Mouse (Mus musculus) hindbrain, embryonic 11.5 days (tissue): ENCODE results near the gene Bloc1s3. TPM values are rescaled to one million over a fixed set of nuclear protein-coding genes. Genes with fewer than 3 reads are reported as not detected.
A peak's percentile ranks its signal among the peaks of the same experiment; 100 is the strongest.

ENCODE experiments used
- ATAC-seq: fragments of 200-750 bp; cut with Nextera tagmentation; 2 replicates; pipeline ENCODE4 v1.8.0; 2017; ENCODE audit warnings: mild to moderate bottlenecking, moderate TSS enrichment, moderate library complexity; ENCODE audit not compliant: low FRiP score
- DNase-seq: peaks from one replicate; pipeline ENCODE4 v3.0.0-alpha.2; 2015; ENCODE audit warnings: low spot score
- H3K27ac ChIP-seq: fragments of 300-500 bp; sonication (generic); 2 replicates; pipeline ENCODE4 v1.5.1; 2014; ENCODE audit warnings: mild to moderate bottlenecking, low read depth, low read length
- H3K27me3 ChIP-seq: fragments of 300-500 bp; sonication (generic); 2 replicates; pipeline ENCODE4 v1.6.1; 2014; ENCODE audit warnings: mild to moderate bottlenecking, low read length, moderate library complexity, mixed read lengths; ENCODE audit not compliant: control insufficient read depth, insufficient read depth
- H3K36me3 ChIP-seq: fragments of 300-500 bp; sonication (generic); 2 replicates; pipeline ENCODE4 v1.6.1; 2014; ENCODE audit warnings: mild to moderate bottlenecking, low read length, moderate library complexity, mixed read lengths; ENCODE audit not compliant: control insufficient read depth, insufficient read depth
- H3K4me1 ChIP-seq: fragments of 300-500 bp; sonication (generic); replicated peaks from 2 replicates; pipeline ENCODE4 v1.6.1; 2014; ENCODE audit warnings: low read length, mixed read lengths; ENCODE audit not compliant: control insufficient read depth, insufficient read depth
- H3K4me2 ChIP-seq: fragments of 300-500 bp; sonication (generic); replicated peaks from 2 replicates; pipeline ENCODE4 v1.6.1; 2014; ENCODE audit warnings: mild to moderate bottlenecking, low read depth, low read length
- H3K4me3 ChIP-seq: fragments of 300-500 bp; sonication (generic); 2 replicates; pipeline ENCODE4 v1.5.1; 2014; ENCODE audit warnings: low read depth, low read length
- H3K9ac ChIP-seq: fragments of 300-500 bp; sonication (generic); 2 replicates; pipeline ENCODE4 v1.6.1; 2014; ENCODE audit warnings: low read depth, low read length
- H3K9me3 ChIP-seq: fragments of 300-500 bp; sonication (generic); 2 replicates; pipeline ENCODE4 v1.6.1; 2016; ENCODE audit warnings: low read length; ENCODE audit not compliant: control insufficient read depth
- WGBS: fragments of 180-500 bp; shearing (Covaris S2); extraction: QIAGEN DNeasy Blood & Tissue Kit; methylation state at CpG from one replicate; pipeline ENCODE4 v1.1.7; 2014; 5-methylcytosine and 5-hydroxymethylcytosine counted together
- polyA plus RNA-seq: library from polyadenylated mRNA; unstranded; fragments of >200 nt; fragmentation: Nextera tagmentation; extraction: Ambion mirVana; gene quantifications from 2 replicates; pipeline ENCODE4 v1.2.1, GENCODE M21; 2014

Bloc1s3 gene
- polyA plus RNA-seq, 1 experiment from 2014 or later = 2.4 TPM

DNA sequence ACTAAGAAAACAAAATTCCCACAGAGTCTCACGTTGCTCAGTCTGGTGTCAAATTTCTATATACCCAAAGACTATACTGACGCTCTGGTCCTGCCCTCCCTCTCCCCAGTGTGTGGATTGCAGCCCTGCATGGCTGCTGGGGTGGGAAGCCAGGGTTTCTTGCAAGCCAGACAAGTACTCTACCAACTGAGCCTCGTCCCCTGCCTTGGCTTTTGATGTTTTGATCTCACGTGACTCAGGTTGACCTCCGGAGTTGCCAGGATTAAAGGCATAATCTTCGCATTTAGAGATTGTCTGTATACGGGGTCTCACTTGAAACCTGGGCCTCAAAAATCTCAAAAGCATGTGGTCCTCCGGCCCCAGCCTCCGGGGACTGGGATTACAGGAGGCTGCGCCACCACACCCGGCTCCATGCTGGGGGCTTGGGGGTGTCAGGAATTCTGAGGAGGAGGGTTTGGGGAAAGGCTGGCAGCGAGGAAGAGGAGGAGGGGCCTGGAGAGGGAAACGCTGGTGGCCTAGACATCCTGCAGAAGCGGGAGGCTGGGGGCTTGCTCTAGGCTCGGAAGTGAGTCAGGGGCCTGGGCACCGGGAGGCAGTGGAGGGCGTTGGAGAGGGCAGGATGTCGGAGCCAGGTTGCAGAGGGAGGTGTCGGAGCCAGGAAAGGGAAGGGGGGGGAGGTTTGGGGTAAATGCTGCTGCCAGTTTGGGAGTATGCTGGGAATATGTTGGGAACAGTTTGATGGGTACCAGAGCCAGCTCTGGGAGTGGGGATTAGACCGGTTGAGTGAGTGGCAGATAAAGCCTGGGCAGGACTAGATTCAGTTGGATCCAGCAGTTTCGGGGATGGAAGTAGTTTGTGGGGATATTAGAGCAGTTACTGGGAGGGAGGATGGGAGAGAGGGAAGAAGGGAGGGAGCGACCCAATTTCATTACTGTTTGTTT, 43.5 kb downstream of the Bloc1s3 start:
- 11% methylated on average over 21 of the region's 22 CpGs for whole genome bisulfite sequencing
- Histone ChIP-seq H3K9ac (no peak overlapping the region), H3K27ac (no peak overlapping the region), H3K4me1 (no peaks in the 10 kb centered on the region), H3K4me2 (no peak overlapping the region), H3K9me3 (no peaks in the 10 kb centered on the region), H3K4me3 (0 out of 2 replicates have a peak overlapping the region, but pooled peaks have one; percentile 4), H3K27me3 (peaks cover 18% of the 10 kb centered on the region), H3K36me3 (no peaks in the 10 kb centered on the region)
- ATAC-seq = no peak
- DNase-seq = no peak

DNA sequence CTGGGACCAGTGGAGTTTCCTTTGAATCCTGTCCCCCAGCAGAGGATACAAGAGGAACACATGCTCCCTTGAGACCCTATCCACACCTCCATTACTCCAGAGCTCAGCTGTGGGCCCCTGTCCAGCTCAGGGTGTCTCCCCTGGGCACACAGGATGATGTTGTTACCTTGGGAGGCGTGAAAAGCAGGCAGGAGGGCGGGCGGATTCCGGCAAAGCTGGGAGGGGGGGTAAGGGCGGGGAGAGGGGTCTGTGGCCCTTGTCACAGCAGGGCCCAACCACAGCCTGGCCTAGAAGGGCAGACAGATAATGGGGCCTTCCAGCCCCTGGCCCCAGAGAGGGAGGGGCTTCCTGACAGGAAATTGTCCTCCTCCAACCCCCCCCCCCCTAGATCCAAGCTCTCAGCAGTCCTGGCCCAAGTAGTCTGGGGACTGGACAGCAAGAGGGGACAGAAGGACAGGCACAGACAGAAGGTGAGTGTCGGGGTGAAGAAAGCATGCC, 45.2 kb downstream of the Bloc1s3 start, which contains the start of gene Exoc3l2:
Gene Exoc3l2, plus strand, starts transcription at position 448 of the 498 bp plus-strand sequence.
- H3K27me3 ChIP-seq = peaks cover 9% of the 10 kb centered on the region; the same call in 1 of the 2 replicates
- H3K4me1 ChIP-seq = no peaks in the 10 kb centered on the region
- no peak within 1 kb of the TSS for H3K9ac ChIP-seq
- no peak within 1 kb of the TSS for H3K27ac ChIP-seq
- ATAC-seq = no peak
- no peak for DNase-seq
- H3K36me3 ChIP-seq = no peaks in the 10 kb centered on the region
- no peaks in the 10 kb centered on the region for H3K9me3 ChIP-seq
- no peak within 1 kb of the TSS for H3K4me3 ChIP-seq
- no peak within 1 kb of the TSS for H3K4me2 ChIP-seq
- WGBS = 18% methylated on average over 6 of the region's 6 CpGs

DNA sequence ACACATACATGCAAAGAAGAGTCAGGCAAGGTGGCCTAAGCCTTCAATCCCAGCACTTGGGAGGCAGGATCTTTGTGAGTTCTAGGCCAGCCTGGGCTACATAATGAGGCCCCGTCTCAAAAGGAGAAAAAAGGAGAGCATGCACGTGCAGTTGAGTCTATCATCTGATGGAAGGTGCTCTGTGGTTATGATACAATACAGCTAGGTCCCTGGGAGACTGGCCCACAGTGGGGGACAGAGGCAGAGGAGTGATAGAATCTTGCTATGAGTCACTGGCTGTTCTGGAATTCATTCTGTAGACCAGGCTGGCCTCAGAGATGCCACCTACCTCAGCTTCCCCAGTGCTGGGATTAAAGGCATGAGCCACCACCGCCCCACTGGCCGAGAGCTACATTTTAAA, 45.7 kb downstream of the Bloc1s3 start:
- DNase-seq = no peak
- Histone ChIP-seq H3K9me3 (no peaks in the 10 kb centered on the region), H3K27ac (no peak overlapping the region), H3K27me3 (peaks cover 9% of the 10 kb centered on the region; the same call in 1 of the 2 replicates), H3K4me3 (no peak overlapping the region), H3K4me1 (no peaks in the 10 kb centered on the region), H3K9ac (no peak overlapping the region), H3K4me2 (no peak overlapping the region), H3K36me3 (no peaks in the 10 kb centered on the region)
- WGBS = 65% methylated on average over 4 of the region's 4 CpGs
- ATAC-seq = no peak

DNA sequence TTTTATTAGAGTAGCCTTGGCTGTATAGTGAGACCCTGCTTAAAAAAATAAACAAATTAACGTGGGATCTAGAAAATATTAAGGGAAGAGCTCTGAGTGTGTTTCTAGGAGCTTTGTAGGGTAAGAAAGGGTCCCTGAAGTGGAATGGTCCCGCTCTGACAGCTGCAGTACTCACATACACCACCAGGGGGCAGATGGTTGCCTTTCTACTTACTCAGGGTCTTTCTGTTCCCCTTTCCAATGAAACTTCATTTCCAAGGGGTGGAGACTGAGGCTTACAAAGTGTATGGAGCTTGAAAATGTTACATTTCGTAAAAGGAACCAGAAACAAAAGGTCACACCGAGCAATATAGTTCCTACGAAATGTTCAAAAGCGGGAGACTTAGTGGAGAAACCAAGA, 46.7 kb downstream of the Bloc1s3 start:
- H3K27me3 ChIP-seq = peaks cover 9% of the 10 kb centered on the region; the same call in 1 of the 2 replicates
- H3K4me3 ChIP-seq = no peak overlapping the region
- 12% methylated on average over 6 of the region's 6 CpGs for WGBS
- H3K4me2 ChIP-seq = no peak overlapping the region
- H3K9me3 ChIP-seq = no peaks in the 10 kb centered on the region
- DNase-seq (peak; percentile 93), ATAC-seq (no peak)
- peaks cover 8% of the 10 kb centered on the region; the same call in 1 of the 2 replicates for H3K4me1 ChIP-seq
- H3K36me3 ChIP-seq = no peaks in the 10 kb centered on the region
- H3K9ac ChIP-seq = no peak overlapping the region
- H3K27ac ChIP-seq = no peak overlapping the region

DNA sequence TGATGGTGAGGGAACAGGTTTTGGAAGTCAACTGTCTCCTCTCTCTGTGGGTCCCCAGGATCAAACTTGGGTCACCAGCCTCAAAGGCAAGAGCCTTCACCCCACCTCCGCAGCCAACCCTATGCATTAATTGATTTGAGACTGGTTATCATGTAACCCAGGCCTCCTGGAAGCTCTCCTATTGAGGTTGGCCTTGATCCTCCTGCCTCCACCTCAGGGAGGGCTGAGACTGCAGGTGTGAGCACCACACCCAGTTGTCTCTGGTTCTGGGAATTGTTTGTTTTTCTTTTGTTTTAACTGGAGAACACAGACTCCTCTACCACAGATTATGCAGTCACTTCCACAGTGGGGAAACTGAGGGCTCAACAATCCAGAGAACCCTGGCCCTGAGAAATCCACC, 47.7 kb downstream of the Bloc1s3 start:
- 67% methylated on average over 1 of the region's 1 CpGs for WGBS
- Histone ChIP-seq H3K9me3 (no peaks in the 10 kb centered on the region), H3K27ac (no peak overlapping the region), H3K36me3 (no peaks in the 10 kb centered on the region; the same call in 1 of the 2 replicates), H3K4me3 (no peak overlapping the region), H3K4me1 (peaks cover 8% of the 10 kb centered on the region; the same call in 1 of the 2 replicates), H3K4me2 (no peak overlapping the region), H3K27me3 (peaks cover 9% of the 10 kb centered on the region; the same call in 1 of the 2 replicates), H3K9ac (no peak overlapping the region)
- ATAC-seq = no peak
- DNase-seq = no peak

DNA sequence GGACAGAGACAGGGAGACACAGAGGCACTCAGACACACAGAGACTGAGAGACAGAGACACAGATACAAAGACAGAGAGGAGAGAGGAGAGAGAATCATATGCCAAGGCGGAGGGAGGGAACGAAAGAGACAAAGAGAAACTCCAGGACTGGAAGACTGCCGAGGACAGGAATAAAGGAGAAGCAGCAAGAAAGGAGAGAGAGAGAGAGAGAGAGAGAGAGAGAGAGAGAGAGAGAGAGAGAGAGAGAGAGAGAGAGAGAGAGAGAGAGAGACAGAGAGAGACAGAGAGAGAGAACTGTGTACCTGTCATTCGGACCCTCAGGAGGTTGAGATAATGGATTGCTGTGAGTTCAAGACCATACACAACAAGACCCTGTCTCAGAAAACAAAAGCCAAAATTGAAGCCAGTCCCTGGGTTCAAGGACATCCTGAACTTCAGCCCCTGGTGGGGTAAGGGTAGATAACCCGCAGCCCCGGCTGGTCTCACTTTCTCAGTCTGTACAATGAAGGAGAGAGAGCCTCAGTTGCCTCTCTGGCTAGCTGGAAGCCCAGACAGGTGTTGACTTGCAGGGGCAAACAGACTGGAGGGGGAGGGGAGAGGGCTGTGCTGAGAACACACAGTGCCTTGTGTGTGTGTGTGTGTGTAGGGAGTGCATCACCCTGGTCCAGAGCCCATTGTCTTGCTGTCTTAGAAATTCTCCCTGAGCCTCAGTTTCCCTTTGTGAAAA, 48.9 kb downstream of the Bloc1s3 start:
- ATAC-seq = no peak
- Histone ChIP-seq H3K4me1 (peaks cover 8% of the 10 kb centered on the region; the same call in 1 of the 2 replicates), H3K9ac (peak overlapping the region; percentile 90), H3K9me3 (no peaks in the 10 kb centered on the region), H3K36me3 (no peaks in the 10 kb centered on the region; the same call in 1 of the 2 replicates), H3K27ac (peak overlapping the region; percentile 79), H3K4me2 (peak overlapping the region; percentile 97), H3K4me3 (peak overlapping the region; percentile 99), H3K27me3 (peaks cover 1% of the 10 kb centered on the region; the same call in 1 of the 2 replicates)
- DNase-seq = no peak
- WGBS = 22% methylated on average over 6 of the region's 6 CpGs

DNA sequence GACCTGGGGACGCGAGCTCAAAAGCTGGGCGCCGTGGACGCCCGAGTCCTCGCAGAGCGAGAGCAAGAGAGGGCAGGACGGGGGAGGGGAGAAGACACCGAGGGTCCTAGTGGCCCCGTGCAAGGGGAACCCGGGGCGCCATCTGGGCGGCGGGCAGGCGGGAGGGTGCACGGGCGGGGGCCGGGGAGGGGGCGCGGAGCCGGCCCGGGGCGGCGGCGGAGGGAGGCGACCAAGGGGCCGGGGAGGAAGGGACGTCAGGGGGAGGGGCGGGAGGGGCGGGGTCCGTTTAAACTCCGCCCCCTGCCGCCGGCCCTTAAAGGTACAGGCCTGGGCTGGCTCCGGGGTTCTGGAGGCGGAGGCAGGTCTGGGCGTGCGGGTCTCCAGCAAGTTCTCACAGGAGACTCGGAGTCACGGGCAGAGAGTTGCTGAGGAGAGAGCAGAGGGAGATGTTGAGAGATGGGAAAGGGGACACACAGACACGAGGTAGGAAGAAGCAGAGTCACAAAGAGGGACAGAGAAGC, 49.5 kb downstream of the Bloc1s3 start, which contains the start of gene Mark4:
Gene Mark4, minus strand, starts transcription at position 231 of the 521 bp plus-strand sequence.
- peak within 1 kb of the TSS; percentile 97 for H3K4me2 ChIP-seq
- DNase-seq (peak; percentile 93), ATAC-seq (peak; percentile 85)
- H3K9me3 ChIP-seq = no peaks in the 10 kb centered on the region
- 0% methylated on average over 27 of the region's 42 CpGs for WGBS
- H3K27me3 ChIP-seq = no peaks in the 10 kb centered on the region
- H3K27ac ChIP-seq = peak within 1 kb of the TSS; percentile 79
- peak within 1 kb of the TSS; percentile 90 for H3K9ac ChIP-seq
- peak within 1 kb of the TSS; percentile 99 for H3K4me3 ChIP-seq
- H3K4me1 ChIP-seq = peaks cover 8% of the 10 kb centered on the region; the same call in 1 of the 2 replicates
- H3K36me3 ChIP-seq = no peaks in the 10 kb centered on the region; the same call in 1 of the 2 replicates

DNA sequence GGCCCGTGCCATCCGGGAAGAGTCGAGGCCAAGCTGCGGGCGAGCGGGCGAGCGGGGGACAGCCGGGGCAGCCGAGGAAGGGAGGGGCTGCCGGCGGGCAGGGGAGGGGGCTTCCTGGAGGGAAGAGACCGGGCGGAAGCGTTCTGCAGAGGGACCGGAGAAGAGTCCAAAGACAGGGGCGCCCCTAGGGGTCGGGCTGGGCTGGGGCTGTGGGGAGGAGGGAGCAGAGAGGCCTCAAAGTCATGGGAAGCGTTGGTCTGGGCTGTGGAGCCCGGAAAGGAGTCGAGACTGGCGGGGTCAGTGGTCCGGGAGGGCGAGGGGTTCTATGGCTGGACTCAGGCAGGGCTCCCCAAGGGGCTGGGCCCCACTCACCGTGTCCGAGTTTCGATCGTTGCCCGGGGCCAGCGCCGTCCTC, 50.1 kb downstream of the Bloc1s3 start:
- peak overlapping the region; percentile 90 for H3K9ac ChIP-seq
- H3K36me3 ChIP-seq = no peaks in the 10 kb centered on the region; the same call in 1 of the 2 replicates
- no peaks in the 10 kb centered on the region for H3K27me3 ChIP-seq
- no peaks in the 10 kb centered on the region for H3K9me3 ChIP-seq
- H3K27ac ChIP-seq = peak overlapping the region; percentile 79
- ATAC-seq (peak; percentile 80), DNase-seq (peak; percentile 84)
- H3K4me1 ChIP-seq = peaks cover 8% of the 10 kb centered on the region; the same call in 1 of the 2 replicates
- peak overlapping the region; percentile 97 for H3K4me2 ChIP-seq
- peak overlapping the region; percentile 99 for H3K4me3 ChIP-seq
- WGBS = 0% methylated on average over 14 of the region's 31 CpGs
